Comparison of ENCODE assay signal across 8 mouse cellular contexts in genomic region chr12:59011275-59011843, GRCm38 (mm10). TPM values are rescaled to one million over a fixed set of nuclear protein-coding genes. Genes with fewer than 3 reads are reported as not detected.
A peak's percentile ranks its signal among the peaks of the same experiment; 100 is the strongest.
DNase-seq lines count a peak whose midpoint lies in the region; ATAC-seq and TF ChIP-seq lines count a peak whose summit lies in the region.

No protein-coding gene starts in this region.

- peak overlapping the region; percentile 64 for H3K27ac ChIP-seq in cerebellum, adult 2 months (ENCODE audit: insufficient read depth, low read length)
- peak overlapping the region; percentile 83 for H3K27ac ChIP-seq in spleen, adult 2 months (ENCODE audit: insufficient read depth, low read length)
- H3K27ac ChIP-seq in limb, embryonic 14.5 days (replicated peaks; ENCODE audit: low read depth, low read length) = peak overlapping the region; percentile 93
- peak overlapping the region; percentile 91 for H3K27ac ChIP-seq in stomach, embryonic 15.5 days

- TF ChIP-seq CTCF in cerebellum, adult 2 months (IDR thresholded peaks at IDR 0.05; ENCODE audit: borderline replicate concordance, insufficient read depth, low read depth, low read length) = no peak
- no peak for TF ChIP-seq CTCF in spleen, adult 2 months (IDR thresholded peaks at IDR 0.05; ENCODE audit: extremely low read depth, insufficient read depth, insufficient read length, insufficient replicate concordance)

- H3K36me3 ChIP-seq in spleen, adult 2 months (ENCODE audit: control insufficient read depth, insufficient read depth, low read length) = peaks cover 4% of the 10 kb centered on the region
- H3K36me3 ChIP-seq in limb, embryonic 14.5 days (ENCODE audit: control insufficient read depth, insufficient read depth, low read length) = peaks cover 9% of the 10 kb centered on the region
- H3K36me3 ChIP-seq in stomach, embryonic 15.5 days = 0 out of 2 replicates have a peak, but pooled peaks cover 4% of the 10 kb centered on the region

- H3K9ac ChIP-seq in limb, embryonic 14.5 days (ENCODE audit: low read depth, low read length, severe bottlenecking) = peak overlapping the region; percentile 91
- H3K9ac ChIP-seq in stomach, embryonic 15.5 days = peak overlapping the region; percentile 84

- 1% methylated on average over 25 of the region's 25 CpGs for WGBS in cerebellum, adult 2 months
- under 1% methylated on average over 25 of the region's 25 CpGs for WGBS in spleen, adult 2 months
- under 1% methylated on average over 25 of the region's 25 CpGs for WGBS in limb, embryonic 14.5 days
- WGBS in stomach, embryonic 15.5 days = under 1% methylated on average over 25 of the region's 25 CpGs

- H3K4me1 ChIP-seq in cerebellum, adult 2 months (ENCODE audit: control insufficient read depth, insufficient read depth, low read length) = no peaks in the 10 kb centered on the region; the same call in 1 of the 2 replicates
- no peaks in the 10 kb centered on the region for H3K4me1 ChIP-seq in spleen, adult 2 months (ENCODE audit: control insufficient read depth, insufficient read depth, insufficient read length)
- H3K4me1 ChIP-seq in limb, embryonic 14.5 days (ENCODE audit: control insufficient read depth, insufficient read depth, low read length) = peaks cover 21% of the 10 kb centered on the region
- peaks cover 10% of the 10 kb centered on the region; the same call in 1 of the 2 replicates for H3K4me1 ChIP-seq in stomach, embryonic 15.5 days

- no peak for DNase-seq in cerebellum, adult 2 months
- no peak for DNase-seq in cerebellum, adult 11-12 months
- DNase-seq in spleen, adult 2 months (ENCODE audit: low read depth in 1 of 2, low spot score in 2 of 2) = no peak
- no peak for DNase-seq in spleen, postnatal 36 days (ENCODE audit: low spot score in 2 of 2)
- no peak for DNase-seq in limb, embryonic 14.5 days (ENCODE audit: low spot score)
- DNase-seq in cerebellum, postnatal 25 days = no peak
- DNase-seq in layer of hippocampus, postnatal 36 days = no peak

- TF ChIP-seq POLR2A in cerebellum, adult 2 months (IDR thresholded peaks at IDR 0.05; ENCODE audit: borderline replicate concordance, insufficient read depth, low read length) = no peak
- TF ChIP-seq POLR2A in spleen, adult 2 months (IDR thresholded peaks at IDR 0.05; ENCODE audit: low read depth, low read length) = no peak
- TF ChIP-seq POLR2A in limb, embryonic 14.5 days (IDR thresholded peaks at IDR 0.05; ENCODE audit: borderline replicate concordance, extremely low read depth, insufficient read depth, insufficient read length) = no peak

- no peaks in the 10 kb centered on the region for H3K27me3 ChIP-seq in cerebellum, adult 2 months (ENCODE audit: control insufficient read depth, insufficient read depth, low read length)
- H3K27me3 ChIP-seq in spleen, adult 2 months (ENCODE audit: control insufficient read depth, insufficient read depth, low read length) = no peaks in the 10 kb centered on the region
- no peaks in the 10 kb centered on the region for H3K27me3 ChIP-seq in limb, embryonic 14.5 days (ENCODE audit: control insufficient read depth, insufficient read depth, low read length)
- H3K27me3 ChIP-seq in stomach, embryonic 15.5 days (replicated peaks) = no peaks in the 10 kb centered on the region

- peak overlapping the region; percentile 69 for H3K4me2 ChIP-seq in limb, embryonic 14.5 days (replicated peaks; ENCODE audit: low read depth, low read length, severe bottlenecking)
- H3K4me2 ChIP-seq in stomach, embryonic 15.5 days = peak overlapping the region; percentile 58

- ATAC-seq in limb, embryonic 14.5 days (ENCODE audit: low FRiP score, low read depth) = peak; percentile 64
- ATAC-seq in stomach, embryonic 15.5 days (ENCODE audit: insufficient read depth, low FRiP score, low read depth) = peak; percentile 67

- H3K4me3 ChIP-seq in cerebellum, adult 2 months (replicated peaks; ENCODE audit: insufficient read depth, low read depth, low read length) = peak overlapping the region; percentile 93
- H3K4me3 ChIP-seq in spleen, adult 2 months (ENCODE audit: extremely low read depth, insufficient read depth, insufficient read length) = peak overlapping the region; percentile 72
- peak overlapping the region; percentile 87 for H3K4me3 ChIP-seq in limb, embryonic 14.5 days (replicated peaks; ENCODE audit: low read length)
- H3K4me3 ChIP-seq in stomach, embryonic 15.5 days (replicated peaks) = peak overlapping the region; percentile 76

- no peaks in the 10 kb centered on the region for H3K9me3 ChIP-seq in limb, embryonic 14.5 days (ENCODE audit: control insufficient read depth, low read length)
- no peaks in the 10 kb centered on the region for H3K9me3 ChIP-seq in stomach, embryonic 15.5 days

RNA-seq across cellular contexts. Expression of gene Sec23a, which starts 0.5 kb away (rescaled TPM):
- 48.4 and 48.5 TPM in 2 replicates for polyA plus RNA-seq in cerebellum, adult 2 months (2012; rRNA removed)
- 3.9 and 4.5 TPM in 2 replicates for polyA plus RNA-seq in spleen, adult 2 months (2012; rRNA removed)
- polyA plus RNA-seq in limb, embryonic 14.5 days (2012; rRNA removed) = 67.1 and 72.6 TPM in 2 replicates
- polyA plus RNA-seq in limb, embryonic 14.5 days (2014; fragmentation: Nextera tagmentation; extraction: Ambion mirVana) = 97.1 and 102 TPM in 2 replicates
- 63.7 and 68.6 TPM in 2 replicates for polyA plus RNA-seq in stomach, embryonic 15.5 days (2015; fragmentation: Nextera tagmentation; extraction: Ambion mirVana)
- total RNA-seq in layer of hippocampus, postnatal 36 days (2021) = 100 to 1,000 TPM in 1 of 2 experiments, 10 to 100 TPM in 1; 97.2 to 101 TPM

RNA-seq across cellular contexts. Expression of gene Gemin2, which starts 1.8 kb away (rescaled TPM):
- polyA plus RNA-seq in cerebellum, adult 2 months (2012; rRNA removed) = 8.0 and 9.3 TPM in 2 replicates
- polyA plus RNA-seq in spleen, adult 2 months (2012; rRNA removed) = 2.5 and 3.0 TPM in 2 replicates
- 15.3 and 18.3 TPM in 2 replicates for polyA plus RNA-seq in limb, embryonic 14.5 days (2012; rRNA removed)
- polyA plus RNA-seq in limb, embryonic 14.5 days (2014; fragmentation: Nextera tagmentation; extraction: Ambion mirVana) = 16.1 and 18.0 TPM in 2 replicates
- 24.2 and 27.0 TPM in 2 replicates for polyA plus RNA-seq in stomach, embryonic 15.5 days (2015; fragmentation: Nextera tagmentation; extraction: Ambion mirVana)
- total RNA-seq in layer of hippocampus, postnatal 36 days (2021) = 10 to 100 TPM; 10.0 to 10.4 TPM

RNA-seq across cellular contexts. Expression of gene Trappc6b, which starts 49.9 kb away (rescaled TPM):
- 140 and 143 TPM in 2 replicates for polyA plus RNA-seq in cerebellum, adult 2 months (2012; rRNA removed)
- 62.8 and 68.8 TPM in 2 replicates for polyA plus RNA-seq in spleen, adult 2 months (2012; rRNA removed)
- polyA plus RNA-seq in limb, embryonic 14.5 days (2012; rRNA removed) = 71.7 and 87.5 TPM in 2 replicates
- polyA plus RNA-seq in limb, embryonic 14.5 days (2014; fragmentation: Nextera tagmentation; extraction: Ambion mirVana) = 53.9 and 60.4 TPM in 2 replicates
- polyA plus RNA-seq in stomach, embryonic 15.5 days (2015; fragmentation: Nextera tagmentation; extraction: Ambion mirVana) = 91.5 and 92.2 TPM in 2 replicates
- 100 to 1,000 TPM; 112 to 117 TPM for total RNA-seq in layer of hippocampus, postnatal 36 days (2021)

RNA-seq across cellular contexts. Expression of gene Pnn, which starts 55.3 kb away (rescaled TPM):
- polyA plus RNA-seq in cerebellum, adult 2 months (2012; rRNA removed) = 81.3 and 81.5 TPM in 2 replicates
- 15.4 and 16.2 TPM in 2 replicates for polyA plus RNA-seq in spleen, adult 2 months (2012; rRNA removed)
- 55.0 and 108 TPM in 2 replicates for polyA plus RNA-seq in limb, embryonic 14.5 days (2012; rRNA removed)
- 68.3 and 80.2 TPM in 2 replicates for polyA plus RNA-seq in limb, embryonic 14.5 days (2014; fragmentation: Nextera tagmentation; extraction: Ambion mirVana)
- polyA plus RNA-seq in stomach, embryonic 15.5 days (2015; fragmentation: Nextera tagmentation; extraction: Ambion mirVana) = 112 and 113 TPM in 2 replicates
- total RNA-seq in layer of hippocampus, postnatal 36 days (2021) = 10 to 100 TPM; 63.5 to 69.8 TPM
